Mouse (Mus musculus): Measurements from ENCODE around the gene Tec. TPM values are rescaled to one million over a fixed set of nuclear protein-coding genes. Genes with fewer than 3 reads are reported as not detected.

Gene Tec
- polyA plus RNA-seq, 1 experiment = 3.0 TPM

GRCm38 (mm10) chr5:72853365-72853764 lies 14.9 kb downstream of the Tec start:
- no peak for DNase-seq (ENCODE audit: low read depth)

GRCm38 (mm10) chr5:72852301-72852995 lies 15.8 kb downstream of the Tec start:
- DNase-seq (ENCODE audit: low read depth) = no peak

GRCm38 (mm10) chr5:72851674-72852098 lies 16.6 kb downstream of the Tec start:
- no peak for DNase-seq (ENCODE audit: low read depth)

GRCm38 (mm10) chr5:72850926-72851673 lies 17.2 kb downstream of the Tec start:
- no peak for DNase-seq (ENCODE audit: low read depth)

- no peak for DNase-seq (ENCODE audit: low read depth)
Observed at GRCm38 (mm10) chr5:72848889-72849435, 19.3 kb downstream of the Tec start.

GRCm38 (mm10) chr5:72846712-72847111 lies 21.6 kb downstream of the Tec start:
- no peak for DNase-seq (ENCODE audit: low read depth)

GRCm38 (mm10) chr5:72845928-72846630 lies 22.2 kb downstream of the Tec start:
- no peak for DNase-seq (ENCODE audit: low read depth)

GRCm38 (mm10) chr5:72844776-72845495 lies 23.3 kb downstream of the Tec start:
- no peak for DNase-seq (ENCODE audit: low read depth)

GRCm38 (mm10) chr5:72844294-72844693 lies 24.0 kb downstream of the Tec start:
- DNase-seq (ENCODE audit: low read depth) = no peak

- no peak for DNase-seq (ENCODE audit: low read depth)
Observed at GRCm38 (mm10) chr5:72839655-72840054, 28.6 kb downstream of the Tec start.

- DNase-seq (ENCODE audit: low read depth) = no peak
Observed at GRCm38 (mm10) chr5:72838976-72839375, 29.3 kb downstream of the Tec start.

- no peak for DNase-seq (ENCODE audit: low read depth)
Observed at GRCm38 (mm10) chr5:72835656-72836055, 32.6 kb downstream of the Tec start.

- no peak for DNase-seq (ENCODE audit: low read depth)
Observed at GRCm38 (mm10) chr5:72832904-72833765, 35.1 kb downstream of the Tec start.

- no peak for DNase-seq (ENCODE audit: low read depth)
Observed at GRCm38 (mm10) chr5:72832191-72832590, 36.1 kb downstream of the Tec start.

GRCm38 (mm10) chr5:72830988-72831610 lies 37.2 kb downstream of the Tec start:
- no peak for DNase-seq (ENCODE audit: low read depth)

GRCm38 (mm10) chr5:72829506-72830067 lies 38.7 kb downstream of the Tec start:
- no peak for DNase-seq (ENCODE audit: low read depth)

- DNase-seq (ENCODE audit: low read depth) = no peak
Observed at GRCm38 (mm10) chr5:72828401-72828800, 39.9 kb downstream of the Tec start.

- no peak for DNase-seq (ENCODE audit: low read depth)
Observed at GRCm38 (mm10) chr5:72827435-72827834, 40.8 kb downstream of the Tec start.

- DNase-seq (ENCODE audit: low read depth) = no peak
Observed at GRCm38 (mm10) chr5:72826445-72826844, 41.8 kb downstream of the Tec start.

GRCm38 (mm10) chr5:72820651-72821050 lies 47.6 kb downstream of the Tec start:
- no peak for DNase-seq (ENCODE audit: low read depth)
